Mouse (Mus musculus): ENCODE data around the gene Ncf1.

DNA sequence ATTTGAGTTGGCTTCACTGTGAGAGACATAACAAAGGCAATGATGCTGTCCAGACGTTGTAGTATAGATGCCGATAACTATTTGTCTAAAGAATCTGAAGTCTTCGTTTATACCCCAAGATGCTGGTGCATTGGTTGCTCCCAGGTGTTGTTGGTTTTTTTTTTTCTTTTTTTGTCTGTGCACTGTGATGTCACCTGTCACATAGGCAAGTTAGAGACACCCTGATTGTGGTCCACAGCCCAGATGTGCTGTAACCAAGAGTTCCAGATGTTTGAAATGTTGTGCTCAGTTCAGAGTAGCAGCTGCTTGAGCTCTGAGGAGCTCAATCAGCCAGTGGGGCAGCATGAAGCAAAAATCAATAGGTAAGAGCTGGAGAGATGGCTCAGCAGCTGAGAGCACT lies 43.4 kb downstream of the Ncf1 start:
- TF ChIP-seq POLR2A (IDR thresholded peaks at IDR 0.05; ENCODE audit: extremely low read depth, insufficient read depth, low read length) (no peak), CTCF (IDR thresholded peaks at IDR 0.05; ENCODE audit: extremely low read depth, insufficient read depth, low read length) (no peak)
